Mouse (Mus musculus) telencephalon, adult 2 months (tissue): ENCODE results near the gene Spata5.
A peak's percentile ranks its signal among the peaks of the same experiment; 100 is the strongest.

Experiments used
- DNase-seq: peaks from one replicate; pipeline ENCODE4 v3.0.0-alpha.2; 2011; ENCODE audit warnings: low read depth, low spot score

Gene Spata5

DNA sequence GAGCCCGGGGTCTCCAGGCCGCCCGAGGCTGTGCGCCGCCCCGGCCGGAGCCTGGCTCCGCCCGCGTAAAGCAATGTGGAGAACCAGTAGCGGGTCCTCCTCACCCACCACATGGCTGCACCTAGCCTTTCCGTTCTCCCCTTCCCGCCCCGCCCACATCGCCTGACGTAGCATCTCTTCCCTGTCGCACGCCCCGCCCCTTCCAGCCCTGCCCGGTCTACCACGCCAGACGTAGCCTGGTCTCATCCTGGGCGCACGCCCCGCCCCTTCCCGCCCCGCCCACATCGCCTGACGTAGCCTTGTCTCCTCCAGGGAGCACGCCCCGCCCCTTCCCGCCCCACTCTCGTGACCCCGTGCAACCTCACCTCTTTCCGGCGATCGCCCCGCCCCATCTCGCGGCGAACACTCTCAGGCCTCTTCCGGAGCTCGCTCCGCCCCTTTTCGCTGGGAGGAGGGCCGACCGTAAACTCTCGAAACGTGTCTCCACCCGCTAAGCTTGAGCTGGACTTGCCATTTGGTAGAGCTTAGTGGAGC, at the start of gene Spata5:
Gene Spata5 (plus strand): TSS at position 439 of the 534 bp plus-strand sequence.
- DNase-seq = peak; percentile 98

DNA sequence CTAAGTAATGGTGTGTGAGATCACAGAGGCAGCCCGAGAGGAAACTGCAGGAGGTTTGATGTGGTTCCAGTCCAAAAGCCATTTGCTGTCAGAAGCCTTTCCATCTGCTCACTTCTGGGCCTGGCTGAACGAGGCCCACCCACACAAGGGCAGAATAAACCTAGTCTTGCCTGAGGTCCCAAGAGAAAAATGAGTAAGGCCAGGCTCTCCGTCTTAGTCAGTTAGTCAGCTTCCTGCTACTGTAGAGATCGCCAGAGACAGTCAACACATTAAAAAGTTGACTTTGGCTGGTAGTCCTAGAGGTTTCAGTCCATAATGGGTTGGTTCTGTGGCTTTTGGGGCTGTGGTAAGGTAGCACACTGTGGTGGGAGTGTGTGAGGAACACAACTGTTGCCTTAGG, 49.3 kb upstream of the Spata5 start:
- no peak for DNase-seq

DNA sequence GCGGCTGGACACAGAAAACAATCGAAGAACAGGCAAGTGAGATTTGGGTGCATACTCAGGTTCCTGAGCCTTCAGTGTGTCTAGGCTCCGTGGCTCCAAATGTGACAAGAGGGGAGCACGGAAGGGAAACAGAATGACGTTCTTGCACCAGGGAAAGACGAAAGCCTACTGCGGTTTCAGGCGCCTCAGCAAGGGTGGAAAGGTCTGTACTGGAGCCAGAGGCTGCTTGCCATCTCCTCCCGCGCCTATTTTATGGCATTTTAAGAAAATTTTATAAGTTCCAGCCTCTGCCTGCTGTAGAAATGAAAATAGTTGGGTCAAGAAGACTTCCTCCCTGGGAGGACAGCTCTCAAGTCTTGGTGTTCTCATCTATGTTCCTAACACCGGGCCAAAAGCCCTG, 46.0 kb upstream of the Spata5 start:
- no peak for DNase-seq

DNA sequence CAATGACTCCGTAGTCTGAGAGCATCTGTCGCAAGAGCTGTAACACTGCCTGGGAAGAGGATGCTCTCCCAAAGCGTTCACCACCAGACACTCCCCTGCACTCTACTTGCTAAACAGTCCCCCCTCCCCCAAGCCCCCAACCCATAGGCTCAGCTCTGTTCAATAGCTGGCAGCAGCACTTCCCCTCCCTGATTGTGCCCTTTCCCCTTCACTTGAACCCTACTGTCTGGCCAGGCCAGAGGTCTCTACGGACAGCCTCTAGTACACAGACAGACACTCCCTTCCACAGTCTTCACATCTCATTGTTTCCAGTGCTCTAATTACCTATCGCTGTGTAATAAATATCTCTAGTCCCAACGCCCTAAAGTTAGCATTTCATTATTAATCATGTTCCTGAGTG, 41.8 kb upstream of the Spata5 start:
- no peak for DNase-seq

DNA sequence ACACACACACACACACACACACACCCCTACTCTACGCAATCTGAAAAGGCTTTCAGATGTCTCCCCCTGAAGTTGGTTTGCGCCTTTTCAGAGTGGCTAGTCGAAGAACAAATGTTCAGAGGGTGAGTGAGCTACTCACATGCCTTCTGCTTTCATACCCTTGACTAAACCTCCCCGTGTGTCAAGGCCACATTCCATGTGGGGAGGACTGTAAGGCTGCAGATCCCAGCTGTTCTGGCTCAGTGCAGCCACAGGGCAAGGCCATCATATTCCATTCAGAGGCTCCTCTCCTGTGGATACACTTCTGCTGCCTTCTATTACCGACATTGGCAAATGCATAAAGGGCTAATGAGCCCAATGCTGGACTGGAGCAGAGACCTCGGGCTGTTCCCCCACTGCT, 41.3 kb upstream of the Spata5 start:
- no peak for DNase-seq

DNA sequence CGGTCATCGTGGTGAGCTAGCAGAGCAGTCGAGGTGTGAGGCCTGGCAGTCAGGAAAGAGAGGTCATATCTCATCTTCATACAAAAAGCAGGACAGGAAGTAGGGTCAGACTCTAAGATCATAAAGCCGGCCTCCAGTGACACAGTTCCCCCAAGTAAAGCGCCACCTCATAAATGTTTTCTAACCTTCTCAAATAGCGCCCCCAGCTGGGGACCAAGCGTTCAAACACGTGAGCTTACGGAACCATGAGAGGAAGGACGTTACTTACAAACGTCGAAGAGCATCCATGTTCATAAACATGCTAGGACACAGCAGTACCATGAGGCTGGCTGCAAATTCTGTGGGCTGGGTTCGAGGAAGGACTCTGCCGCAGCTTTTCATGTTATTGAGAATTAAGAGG, 40.5 kb upstream of the Spata5 start:
- DNase-seq = no peak

DNA sequence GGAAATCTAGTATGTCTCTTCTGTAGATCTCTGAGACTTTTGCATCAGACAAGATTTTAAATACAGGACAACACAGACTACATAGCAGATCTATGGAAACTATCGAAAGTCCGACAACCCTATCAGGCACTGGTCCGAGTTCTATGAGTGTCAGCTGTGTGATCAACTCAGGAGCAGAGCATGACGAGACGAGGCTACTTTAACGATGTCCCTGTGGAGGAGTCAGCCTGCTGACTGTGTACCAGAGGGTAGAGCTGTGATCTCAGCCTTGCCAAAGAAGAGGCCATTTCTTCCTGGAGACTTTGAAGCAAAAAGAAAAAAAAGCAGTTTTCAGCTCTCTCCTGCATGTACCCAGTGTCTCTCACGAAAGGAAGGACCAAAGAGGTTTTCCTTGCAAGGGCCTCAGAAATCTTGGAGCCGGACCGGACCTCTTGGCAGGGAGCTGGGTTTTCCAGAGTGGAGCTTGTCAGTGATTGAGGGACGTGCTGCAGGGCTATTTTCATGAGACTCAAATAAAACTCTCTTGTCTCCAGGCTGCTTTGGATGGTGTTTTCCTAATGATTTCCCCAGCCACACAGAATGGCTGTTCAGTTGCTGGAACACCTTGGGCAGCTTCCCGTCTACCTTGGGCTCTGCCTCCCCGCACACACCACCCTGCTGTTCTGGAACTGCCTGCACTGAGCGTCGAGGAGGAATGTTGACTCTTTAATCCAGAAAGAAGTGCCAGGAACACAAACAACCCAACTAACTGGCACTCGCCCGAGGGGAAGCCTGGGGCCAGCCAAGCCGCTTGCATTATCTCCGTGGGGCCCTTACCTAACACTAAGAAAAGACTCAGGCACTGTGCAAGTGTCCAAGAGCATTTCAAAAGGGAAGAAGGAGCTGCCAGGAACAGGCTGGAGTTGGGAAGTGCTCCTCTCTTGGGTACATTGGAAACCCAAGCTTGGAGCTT, 39.5 kb upstream of the Spata5 start:
- DNase-seq = no peak

DNA sequence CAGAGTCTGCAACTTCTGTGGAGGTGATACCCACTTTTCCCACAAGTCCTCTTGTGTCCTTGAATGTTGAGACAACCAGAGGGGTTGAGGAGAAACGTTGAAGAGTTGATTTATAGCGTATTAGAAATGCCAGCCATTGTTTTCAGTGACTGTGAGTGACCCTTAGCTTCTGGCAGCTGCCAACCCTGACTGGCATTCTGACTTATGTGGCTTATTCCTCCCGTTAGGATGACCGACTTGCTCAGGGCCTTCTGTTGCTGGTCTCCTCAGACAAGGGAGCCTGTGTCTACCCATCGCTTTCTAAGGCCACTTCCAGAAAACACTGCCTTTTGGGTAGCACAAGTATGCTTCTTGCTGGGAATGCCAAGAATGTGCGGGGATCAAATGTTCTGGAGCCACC, 38.2 kb upstream of the Spata5 start:
- no peak for DNase-seq

DNA sequence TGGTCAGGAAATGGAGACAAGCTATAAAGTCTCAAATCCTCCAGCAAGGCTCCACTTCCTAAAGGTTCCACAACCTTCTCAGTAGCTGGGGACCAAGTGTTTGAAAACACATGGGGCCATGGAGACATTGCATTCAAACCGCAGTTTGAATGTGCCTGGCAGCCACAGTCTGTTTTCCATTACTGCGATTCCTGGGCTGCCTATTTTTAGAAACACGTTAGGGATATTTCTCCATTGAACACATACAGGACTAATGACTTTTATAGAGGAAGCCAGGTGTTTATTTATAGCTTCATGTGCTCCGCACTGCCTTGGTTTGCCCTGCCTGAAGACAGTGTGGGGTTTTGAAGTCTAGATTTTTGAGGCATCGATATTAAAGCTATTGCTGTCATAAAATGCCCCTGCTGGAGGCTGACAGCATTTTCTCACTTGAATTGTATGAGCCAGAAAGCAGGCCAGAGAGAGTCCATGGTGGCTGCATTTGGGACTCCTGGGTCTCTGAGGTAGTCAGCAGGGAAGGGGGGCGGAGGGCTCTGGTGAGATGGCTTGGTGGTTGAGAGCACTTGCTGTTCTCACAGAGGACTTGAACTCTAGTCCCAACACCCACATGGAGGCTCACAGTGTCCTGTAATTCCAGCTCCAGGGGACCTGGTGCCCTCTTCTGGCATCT, 36.5 kb upstream of the Spata5 start:
- DNase-seq = no peak

DNA sequence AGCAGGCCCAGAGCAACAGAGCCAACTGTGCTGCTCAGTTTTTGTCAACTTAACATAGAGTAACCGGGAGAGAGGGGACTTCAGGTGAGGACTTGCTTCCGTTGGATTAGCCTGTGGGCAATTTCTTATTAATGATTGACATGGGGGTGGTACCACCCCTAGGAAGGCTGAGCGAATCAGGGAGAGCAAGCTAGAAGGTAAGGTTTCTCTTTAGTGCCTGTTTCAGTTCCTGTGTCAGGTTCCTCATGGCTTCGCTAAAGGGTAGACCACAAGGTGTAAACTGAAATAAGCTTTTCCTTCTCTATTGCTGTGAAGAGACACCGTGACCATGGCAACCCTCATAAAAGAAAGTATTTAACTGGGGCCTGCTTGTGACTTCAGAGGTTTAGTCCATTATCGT, 32.4 kb upstream of the Spata5 start:
- DNase-seq = no peak

DNA sequence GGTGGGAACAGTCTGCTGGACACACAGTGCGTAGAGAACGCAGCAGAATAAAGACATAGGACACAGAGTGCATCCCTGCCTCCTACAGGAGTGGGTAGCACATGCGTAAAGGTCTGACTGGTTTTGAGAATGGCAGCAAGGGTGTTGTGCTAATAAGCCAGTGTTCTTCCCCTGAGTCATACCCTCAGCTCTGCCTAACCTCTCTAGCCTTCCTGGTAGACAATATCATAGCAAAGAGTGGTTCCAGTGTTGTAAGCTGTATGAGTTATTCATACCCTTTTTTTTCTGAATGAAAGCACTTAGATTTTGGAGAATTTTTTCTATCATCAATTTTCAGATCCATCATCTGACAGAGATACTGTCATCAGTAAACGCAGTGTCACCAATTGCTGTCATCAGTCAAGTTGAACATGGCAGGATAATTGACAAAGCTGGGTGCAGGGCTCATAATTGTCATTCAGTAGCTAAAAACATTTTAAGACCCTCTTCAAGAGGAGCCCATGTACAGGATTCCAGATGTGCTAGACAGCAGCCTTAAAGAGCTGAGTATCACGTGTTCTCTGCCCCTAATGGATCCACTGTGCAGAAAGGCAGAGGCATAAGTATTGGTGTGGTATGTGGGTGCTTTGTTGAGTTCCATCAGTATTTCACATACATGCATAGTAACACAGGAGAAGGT, 22.6 kb upstream of the Spata5 start:
- no peak for DNase-seq

DNA sequence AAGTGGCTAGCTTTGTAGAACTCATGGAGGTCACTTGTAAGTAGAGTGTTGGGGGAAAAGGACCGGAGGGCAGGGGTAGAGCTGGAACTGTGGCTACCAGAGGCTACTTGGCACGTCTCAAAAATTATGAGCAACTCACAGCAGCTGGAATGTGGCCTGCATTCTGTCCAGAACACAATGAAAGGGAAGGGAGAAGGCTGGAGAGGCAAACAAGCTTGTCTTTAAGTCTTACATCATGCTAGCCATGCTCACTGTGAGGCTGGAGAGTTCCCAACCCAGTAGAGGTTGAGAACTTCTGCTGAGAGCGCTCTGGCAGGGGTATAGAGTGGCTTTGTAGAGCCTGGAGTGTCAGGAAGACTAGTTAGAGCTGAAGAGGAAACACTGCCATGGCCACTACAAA, 22.1 kb upstream of the Spata5 start:
- DNase-seq = no peak

DNA sequence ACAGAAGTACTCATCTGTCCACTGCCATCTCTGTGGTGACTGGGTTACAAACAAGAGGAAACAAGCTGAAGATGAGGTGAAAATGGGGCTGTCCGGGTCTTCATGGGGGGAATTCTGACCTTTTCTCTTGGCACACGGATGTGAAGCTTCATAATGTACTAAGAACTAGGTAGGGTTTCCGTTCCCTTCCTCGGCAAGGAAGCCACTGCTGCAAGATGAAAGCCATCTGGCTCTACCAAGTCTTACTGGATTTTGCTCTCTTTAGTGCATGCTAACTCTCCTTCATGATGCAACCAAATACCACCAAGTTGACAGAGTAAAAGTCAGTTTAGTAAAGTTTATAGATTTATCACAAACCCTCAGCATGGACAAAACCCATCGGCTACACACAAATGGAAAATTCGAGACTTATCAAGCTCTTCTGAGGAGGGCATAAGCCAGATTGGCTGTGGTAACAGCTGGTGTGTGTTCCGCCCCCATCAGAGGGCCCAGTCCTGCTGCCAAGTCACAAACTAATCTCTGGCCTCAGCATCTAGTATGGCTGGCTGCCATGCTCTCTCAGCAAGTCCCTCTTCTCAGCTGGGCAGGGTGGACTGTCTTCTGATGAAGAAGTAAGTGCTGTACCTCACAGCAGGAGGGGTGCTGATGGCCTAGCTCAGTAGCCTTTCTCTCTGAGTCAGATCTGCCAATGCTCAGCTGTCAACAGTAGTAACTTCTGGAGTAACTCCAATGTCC, 20.9 kb upstream of the Spata5 start:
- DNase-seq = no peak

DNA sequence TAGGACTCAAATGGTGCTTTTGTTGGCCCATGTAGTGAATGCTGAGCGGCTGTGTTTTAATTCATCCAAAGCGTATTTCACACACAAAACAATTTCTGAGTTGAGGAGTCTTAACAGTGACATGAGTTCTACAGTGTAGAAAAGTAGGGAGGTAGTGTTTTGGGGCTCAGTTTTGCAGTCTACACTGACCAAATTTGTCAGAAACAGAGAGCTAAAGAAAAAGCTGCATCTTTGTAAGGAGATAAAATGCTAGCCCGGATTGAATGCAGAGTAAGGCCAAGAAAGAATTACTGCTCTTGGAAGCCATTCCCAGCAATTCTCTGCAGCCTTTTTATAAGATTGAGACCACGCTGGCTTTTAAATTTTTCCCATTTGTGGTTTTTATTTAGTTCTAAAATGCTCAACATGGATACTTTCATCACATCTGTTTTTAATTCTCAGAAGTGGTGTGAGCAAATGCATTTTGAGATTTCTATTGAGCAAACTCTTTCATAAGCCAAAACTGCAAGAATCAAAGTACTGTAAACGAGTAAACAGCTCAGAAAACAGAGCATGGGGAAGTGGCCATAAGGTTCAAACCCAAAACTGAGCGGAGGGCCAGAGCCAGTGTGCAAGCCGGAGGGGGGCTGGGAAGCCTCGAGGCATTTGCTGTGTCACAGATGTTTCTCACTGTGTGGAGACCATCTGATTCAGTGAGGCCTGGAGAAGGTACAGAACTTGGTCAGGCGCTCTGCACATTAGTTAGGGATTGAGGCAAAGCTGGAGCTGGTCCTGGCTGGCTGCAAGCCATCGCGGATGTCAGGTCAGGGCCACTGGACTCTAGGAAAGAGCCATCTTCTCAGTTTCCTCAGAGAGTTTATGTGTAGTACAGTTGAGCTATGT, 17.7 kb upstream of the Spata5 start:
- no peak for DNase-seq

DNA sequence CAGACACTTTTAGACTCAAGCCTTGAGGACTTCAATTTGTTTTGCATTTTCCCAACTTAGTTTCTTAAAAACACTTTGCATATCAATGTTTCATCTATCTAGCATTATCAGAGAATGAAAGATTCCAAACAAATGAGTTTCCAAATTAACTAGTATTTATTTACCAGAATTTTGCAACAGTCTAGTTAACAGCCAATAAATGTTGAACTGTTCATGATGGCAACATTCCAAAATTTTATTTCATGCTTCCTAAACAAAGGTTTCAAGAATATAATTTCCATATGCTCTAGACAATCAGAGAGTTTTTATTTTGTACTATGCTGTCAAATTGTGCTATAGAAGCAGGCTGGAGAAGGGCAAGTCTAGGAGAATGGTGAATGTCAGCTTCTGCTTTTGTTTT, 12.1 kb upstream of the Spata5 start:
- DNase-seq = no peak

DNA sequence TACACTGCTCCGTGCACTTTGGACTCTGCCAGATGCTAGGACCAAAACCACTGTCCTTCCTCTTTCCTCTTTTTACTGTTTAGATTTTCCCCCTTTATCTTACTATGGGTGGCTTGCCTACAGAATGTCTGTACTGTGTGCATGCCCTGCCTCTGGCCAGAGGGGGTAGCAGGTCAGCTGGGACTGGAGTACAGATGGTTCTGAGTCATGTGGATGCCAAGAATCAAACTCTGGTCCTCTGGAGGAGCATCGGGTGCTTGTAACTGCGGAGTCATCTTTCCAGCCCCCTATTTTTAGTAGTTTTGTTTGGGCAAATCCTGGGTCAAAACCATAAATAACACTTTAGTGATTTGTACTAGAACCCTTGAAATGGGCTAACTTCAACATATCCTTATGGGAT, 6.2 kb upstream of the Spata5 start:
- no peak for DNase-seq

DNA sequence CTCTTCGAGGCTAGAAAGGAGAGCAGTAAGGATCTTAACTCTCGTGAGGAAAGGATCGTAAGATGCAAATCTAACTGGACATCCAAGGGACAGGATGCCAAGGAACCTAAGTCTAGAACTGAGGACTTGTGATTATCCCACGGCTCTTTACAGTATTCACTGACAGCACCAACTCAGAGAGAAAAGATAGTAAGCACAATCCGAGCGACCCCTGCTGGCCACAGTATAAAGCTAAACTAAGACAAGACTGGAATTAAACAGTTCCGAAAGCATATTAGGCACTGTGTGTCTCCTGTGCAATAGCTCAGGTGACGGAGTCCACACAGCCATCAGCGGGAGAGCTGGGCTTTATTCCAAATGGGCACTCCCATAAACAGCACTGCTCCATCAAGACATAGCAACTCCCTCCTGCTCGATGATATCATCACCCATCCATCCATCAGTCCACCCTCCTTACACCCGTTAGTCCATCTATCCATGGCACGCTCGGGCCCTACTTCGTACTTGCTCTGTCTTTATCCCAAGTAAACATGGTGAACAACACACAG, 5.2 kb upstream of the Spata5 start:
- DNase-seq = peak; percentile 62

DNA sequence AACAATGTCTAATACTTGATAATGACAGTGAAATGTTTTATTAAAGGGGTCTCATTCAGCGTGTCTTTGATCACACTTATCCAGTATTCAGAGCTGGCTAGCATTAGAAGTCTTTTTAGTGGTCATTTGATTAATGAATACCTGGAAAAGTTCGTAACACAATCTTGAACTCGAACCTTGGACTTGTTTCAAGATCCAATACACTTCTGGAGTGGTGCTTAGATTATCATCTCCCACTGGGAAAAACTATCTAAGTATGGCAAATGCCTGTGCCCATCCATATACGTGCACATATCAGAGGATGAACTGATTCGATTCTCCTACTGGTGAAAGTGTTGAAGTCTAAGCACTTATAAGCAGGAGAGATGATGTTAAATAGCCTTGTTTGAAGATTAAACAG, 1.4 kb upstream of the Spata5 start:
- no peak for DNase-seq

DNA sequence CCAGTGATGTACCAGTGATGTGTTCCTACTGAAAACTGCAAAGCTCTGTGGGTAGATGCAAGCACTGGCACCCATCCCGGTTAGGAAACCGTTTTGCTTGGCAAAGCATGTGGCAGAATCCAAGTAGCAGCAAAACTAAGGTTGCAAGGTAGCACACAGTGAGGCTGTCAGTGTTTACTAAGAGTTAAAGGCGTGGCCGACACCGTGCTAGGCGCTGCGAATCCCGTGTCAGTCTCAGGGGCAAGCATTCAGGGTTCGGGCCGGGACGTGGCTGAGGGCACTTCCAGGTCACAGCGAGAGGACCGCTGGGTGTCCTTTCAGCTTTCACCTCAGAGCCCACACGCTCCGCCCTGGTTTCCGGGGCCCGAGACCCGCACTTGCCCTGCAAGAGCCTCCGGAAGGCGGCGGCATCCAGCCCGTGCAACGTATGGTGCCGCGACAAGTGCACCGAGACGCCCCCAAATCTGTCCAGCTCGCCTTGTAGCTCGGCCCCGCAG, 687 bp upstream of the Spata5 start:
- peak; percentile 70 for DNase-seq

DNA sequence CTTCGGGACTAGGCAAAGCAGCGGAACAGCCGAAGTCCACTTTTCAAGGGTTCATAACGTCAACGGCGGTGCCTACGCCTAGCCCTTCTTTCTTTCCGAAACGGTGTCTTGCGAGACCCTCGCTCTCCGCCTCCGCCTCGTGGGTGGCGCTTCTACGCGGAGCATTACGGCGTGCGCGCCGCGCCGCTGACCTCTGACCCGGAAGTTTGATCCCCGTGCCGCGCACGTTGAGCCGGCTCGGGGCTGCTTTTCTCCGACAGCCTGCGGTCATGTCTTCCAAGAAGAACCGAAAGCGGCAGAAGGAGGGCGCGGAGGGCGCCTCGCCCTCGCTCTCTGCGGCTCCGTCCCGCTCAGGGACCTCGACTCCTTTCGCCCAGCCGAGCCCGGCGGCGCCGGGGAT, 376 bp downstream of the Spata5 start, which contains the start of gene Nudt6:
Gene Nudt6 (minus strand): TSS at position 140 of the 400 bp plus-strand sequence.
- peak; percentile 87 for DNase-seq
